Mouse (Mus musculus): ENCODE results near the gene Tmem186. TPM values are rescaled to one million over a fixed set of nuclear protein-coding genes. Genes with fewer than 3 reads are reported as not detected.

Gene Tmem186
- total RNA-seq, 2 experiments from 2014 or later, result 11.4 to 11.6 TPM

- no peak for DNase-seq (ENCODE audit: extremely low spot score in 1 of 2, low spot score in 1 of 2)
Observed at GRCm38 (mm10) chr16:8619659-8620314, 17.7 kb downstream of the Tmem186 start.

GRCm38 (mm10) chr16:8613447-8613846 is 24.1 kb downstream of the Tmem186 start:
- no peak for DNase-seq (ENCODE audit: extremely low spot score in 1 of 2, low spot score in 1 of 2)

GRCm38 (mm10) chr16:8613039-8613438 is 24.5 kb downstream of the Tmem186 start:
- DNase-seq (ENCODE audit: extremely low spot score in 1 of 2, low spot score in 1 of 2), result no peak

GRCm38 (mm10) chr16:8612214-8613005 is 25.1 kb downstream of the Tmem186 start:
- DNase-seq (ENCODE audit: extremely low spot score in 1 of 2, low spot score in 1 of 2), result no peak

- DNase-seq (ENCODE audit: extremely low spot score in 1 of 2, low spot score in 1 of 2), result no peak
Observed at GRCm38 (mm10) chr16:8610397-8610796, 27.1 kb downstream of the Tmem186 start.

GRCm38 (mm10) chr16:8603789-8604188 is 33.7 kb downstream of the Tmem186 start:
- no peak for DNase-seq (ENCODE audit: extremely low spot score in 1 of 2, low spot score in 1 of 2)

- DNase-seq (ENCODE audit: extremely low spot score in 1 of 2, low spot score in 1 of 2), result no peak
Observed at GRCm38 (mm10) chr16:8597516-8597915, 40.0 kb downstream of the Tmem186 start.

- no peak for DNase-seq (ENCODE audit: extremely low spot score in 1 of 2, low spot score in 1 of 2)
Observed at GRCm38 (mm10) chr16:8596336-8596735, 41.2 kb downstream of the Tmem186 start.

GRCm38 (mm10) chr16:8595411-8595810 is 42.1 kb downstream of the Tmem186 start:
- DNase-seq (ENCODE audit: extremely low spot score in 1 of 2, low spot score in 1 of 2), result peak; percentile 34 to 58

GRCm38 (mm10) chr16:8585056-8585455 is 52.5 kb downstream of the Tmem186 start:
- no peak for DNase-seq (ENCODE audit: extremely low spot score in 1 of 2, low spot score in 1 of 2)

- no peak for DNase-seq (ENCODE audit: extremely low spot score in 1 of 2, low spot score in 1 of 2)
Observed at GRCm38 (mm10) chr16:8584248-8584647, 53.3 kb downstream of the Tmem186 start.

Small RNA genes lying within 50 kb of the gene (microRNA-seq; reads per million reads assigned to microRNA genes)
- gene Gm22137, result 0 reads per million in 2 experiments

Other genes starting within 250 kb of the Tmem186 start
- gene Tmem114, start 212.6 kb downstream of the Tmem186 start, total RNA-seq (2021), result 1 to 10 TPM; 7.1 to 8.0 TPM
- gene Mettl22, start 166.9 kb downstream of the Tmem186 start, total RNA-seq (2021), result 10 to 100 TPM; 22.1 to 26.5 TPM
- gene Abat, start 124.3 kb downstream of the Tmem186 start, total RNA-seq (2021), result 100 to 1,000 TPM; 136 to 146 TPM
- gene Pmm2, start within 50 bp of the Tmem186 start, total RNA-seq (2021), result 10 to 100 TPM; 27.1 to 35.4 TPM
- 10 to 100 TPM; 24.0 to 27.4 TPM for gene Carhsp1, start 34.4 kb upstream of the Tmem186 start, total RNA-seq (2021)
- gene Gm5767, start 43.1 kb upstream of the Tmem186 start, total RNA-seq (2021), result not detected
- 100 to 1,000 TPM; 132 to 156 TPM for gene Usp7, start 154.6 kb upstream of the Tmem186 start, total RNA-seq (2021)
- gene 1810013L24Rik, start 192.4 kb upstream of the Tmem186 start, total RNA-seq (2021), result 100 to 1,000 TPM in 1 of 2 experiments, 10 to 100 TPM in 1; 93.3 to 104 TPM